Mouse (Mus musculus) ovary, adult 2 months (tissue): ENCODE measurements around the gene Hectd1. TPM values are rescaled to one million over a fixed set of nuclear protein-coding genes. Genes with fewer than 3 reads are reported as not detected.

ENCODE experiments used
- polyA plus RNA-seq: library from polyadenylated mRNA; depleted of rRNA; stranded (reverse); fragments of >200 nt; gene quantifications from 2 replicates; pipeline ENCODE4 v1.2.3, GENCODE M21; 2012; rRNA removed

The Hectd1 gene
- polyA plus RNA-seq, result 15.3 and 15.6 TPM in 2 replicates

DNA sequence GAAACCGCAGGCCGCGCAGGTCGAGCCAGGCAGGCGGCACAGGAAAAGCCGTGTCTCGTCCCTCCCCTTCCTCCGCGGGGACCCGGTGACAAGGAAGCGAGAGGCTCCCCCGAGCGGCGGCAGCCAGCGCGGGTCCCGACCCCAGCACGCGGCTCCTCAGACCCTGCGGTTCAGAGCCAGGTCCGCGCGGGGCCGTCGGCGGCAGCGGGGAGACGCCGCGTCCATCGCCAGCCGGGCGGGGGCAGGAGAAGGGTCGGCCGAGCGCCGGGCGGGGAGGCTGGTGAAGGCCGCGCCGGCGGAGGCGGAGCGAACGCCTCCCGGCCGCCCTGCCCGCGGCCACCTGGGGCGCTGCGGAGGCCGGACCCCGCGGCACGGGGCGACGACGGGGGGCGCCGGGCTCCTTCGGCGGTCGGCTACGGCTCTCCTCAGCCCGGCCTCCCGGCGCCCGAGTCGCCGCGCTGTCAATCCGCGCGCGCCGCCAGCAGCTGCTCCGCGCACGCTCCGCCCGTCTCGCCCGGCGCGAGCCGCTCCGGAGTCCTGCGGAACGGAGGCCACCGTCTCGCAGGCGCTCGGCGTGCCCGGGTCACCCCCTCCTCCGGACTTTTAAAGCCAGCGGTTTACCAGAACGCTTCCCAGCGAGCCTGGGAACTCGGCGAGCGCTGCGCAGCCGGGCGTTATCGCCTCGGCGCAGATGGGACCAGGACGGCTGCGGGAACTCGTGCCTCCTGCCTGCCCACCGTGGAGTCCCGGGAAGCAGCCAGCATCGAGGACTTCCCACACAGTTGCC lies at the start of gene Hectd1:
Hectd1 (minus strand) TSS at position 247 of the 787 bp plus-strand sequence.

Other genes with a start within 250 kb of the Hectd1 start
- 42.1 and 71.2 TPM in 2 replicates for gene Coch, start 236.2 kb downstream of the Hectd1 start, polyA plus RNA-seq
- gene Ap4s1, start 138.5 kb downstream of the Hectd1 start, polyA plus RNA-seq, result 4.8 and 6.7 TPM in 2 replicates
- 28.3 and 39.6 TPM in 2 replicates for gene Strn3, start 137.6 kb downstream of the Hectd1 start, polyA plus RNA-seq
- gene Heatr5a, start 141.8 kb upstream of the Hectd1 start, polyA plus RNA-seq, result 71.0 and 74.0 TPM in 2 replicates
- gene Dtd2, start 177.0 kb upstream of the Hectd1 start, polyA plus RNA-seq, result 5.7 and 8.0 TPM in 2 replicates
- 1.3 and 1.9 TPM in 2 replicates for gene Gpr33, start 198.5 kb upstream of the Hectd1 start, polyA plus RNA-seq